Mouse (Mus musculus) embryo, embryonic 11.5 days (tissue): ENCODE data around the gene Glis3.

ENCODE experiments used
- DNase-seq: peaks from one replicate; pipeline ENCODE4 v3.0.0-alpha.2; 2012; ENCODE audit warnings: low read depth, low spot score

Glis3 gene

DNA sequence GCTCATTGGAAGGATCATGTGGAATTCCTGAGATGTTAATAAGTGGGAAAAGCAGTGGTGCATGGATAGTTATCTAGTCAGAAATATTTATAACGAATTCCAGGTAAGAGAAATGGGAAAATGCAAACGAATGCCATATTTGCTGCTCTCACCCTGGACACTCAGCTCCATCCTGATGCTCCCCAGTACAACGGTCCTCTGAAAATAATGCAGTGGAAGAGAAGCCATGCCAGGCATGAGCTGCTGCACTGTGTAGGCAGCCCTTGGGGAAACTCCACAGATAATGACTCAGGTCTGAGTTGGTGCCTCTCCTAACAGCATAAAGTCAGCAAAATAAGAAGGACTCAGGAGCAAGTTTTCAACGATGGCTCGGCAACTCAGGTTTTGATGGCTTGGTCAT is 433.7 kb downstream of the Glis3 start:
- DNase-seq = no peak

DNA sequence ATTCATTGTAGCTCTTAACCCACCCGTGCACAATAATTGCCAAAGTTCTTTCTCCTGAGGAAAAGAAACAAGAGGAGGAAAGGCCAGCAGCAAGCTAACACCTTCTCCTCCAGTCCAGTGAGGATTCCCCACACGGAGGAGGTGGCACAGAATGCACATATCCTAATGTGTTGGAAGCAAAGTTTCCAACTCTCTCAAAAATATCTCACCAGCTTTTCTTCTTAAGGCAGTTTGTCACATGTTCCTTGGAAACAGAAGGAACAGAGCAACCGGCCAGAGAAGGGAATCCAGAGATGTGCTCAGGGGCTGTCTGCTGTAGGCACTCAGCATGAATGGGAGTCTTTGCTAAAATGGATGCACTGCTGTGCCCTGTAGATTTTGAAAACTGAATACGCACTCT is 441.8 kb downstream of the Glis3 start:
- no peak for DNase-seq

DNA sequence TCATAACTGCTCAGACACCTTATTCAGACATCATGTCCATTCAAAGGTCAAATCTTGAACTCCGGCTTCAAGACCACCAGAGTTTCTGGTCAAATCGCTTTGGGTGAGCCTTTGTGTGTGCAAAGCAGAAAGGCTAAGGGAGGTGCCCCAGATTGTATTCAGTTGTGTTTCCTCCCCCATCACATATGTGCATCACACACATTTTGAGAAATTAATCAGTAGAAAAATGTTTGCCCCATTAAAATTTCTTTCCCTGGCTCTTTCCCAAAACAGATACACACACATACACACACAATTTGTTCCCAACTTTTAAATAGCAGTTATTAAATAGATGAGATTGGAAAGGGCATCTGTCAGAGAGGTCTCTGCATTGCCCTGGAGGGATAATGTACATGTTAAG is 442.3 kb downstream of the Glis3 start:
- no peak for DNase-seq

DNA sequence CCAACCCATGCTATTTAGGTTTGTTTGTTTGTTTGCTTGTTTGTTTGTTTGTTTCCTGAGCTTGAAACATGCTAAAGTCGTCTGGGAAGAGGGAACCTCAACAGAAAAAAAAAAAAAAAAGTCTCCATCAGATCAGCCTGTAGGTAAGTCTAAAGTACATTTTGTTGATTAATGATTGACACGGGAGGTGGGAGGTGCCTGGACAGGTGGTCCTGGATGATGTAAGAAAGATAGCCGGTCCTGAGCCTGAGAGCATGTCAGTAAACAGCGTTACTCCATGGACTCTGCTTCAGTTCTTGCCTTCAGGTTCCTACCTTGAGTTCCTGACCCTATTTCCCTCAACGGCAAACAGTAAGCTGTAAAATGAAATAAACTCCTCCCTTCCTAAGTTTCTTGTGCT is 444.3 kb downstream of the Glis3 start:
- DNase-seq = no peak

DNA sequence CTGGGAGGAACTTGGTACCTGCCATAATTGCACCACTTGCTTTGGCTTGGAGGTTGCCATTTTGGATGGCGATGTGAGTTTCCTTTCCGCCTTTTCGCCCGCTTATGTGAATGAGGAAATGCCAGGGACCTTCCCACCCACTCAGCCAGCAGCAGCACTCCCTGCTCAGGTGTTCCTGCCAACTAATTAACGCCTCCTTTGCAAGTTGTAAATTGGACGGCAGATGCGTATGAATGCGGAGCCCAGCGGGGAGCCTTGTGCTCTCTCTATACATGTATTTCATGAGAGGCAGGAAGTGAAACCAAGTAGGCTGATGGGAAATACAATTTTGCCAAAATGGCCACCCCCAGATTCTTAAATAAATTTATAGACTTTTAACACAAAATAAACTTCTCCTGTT is 444.8 kb downstream of the Glis3 start:
- no peak for DNase-seq

DNA sequence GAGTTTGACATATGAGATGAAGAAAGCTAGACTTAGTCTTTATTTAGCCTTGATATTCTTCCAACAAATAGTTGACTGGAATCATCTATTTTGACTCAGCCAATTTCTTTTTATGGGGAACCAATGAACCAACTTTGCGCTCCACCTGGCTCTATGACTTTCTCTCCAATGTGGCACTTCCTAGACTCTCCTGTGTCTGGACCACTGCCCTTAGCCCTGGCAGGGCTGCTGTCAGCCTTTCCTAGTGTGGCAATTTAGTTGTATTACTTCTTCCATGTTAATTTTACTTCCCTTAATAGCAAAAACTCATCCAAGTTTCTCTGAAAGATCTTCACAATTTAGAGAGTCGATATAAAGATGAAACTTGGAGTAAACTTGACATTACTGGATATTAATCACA is 445.2 kb downstream of the Glis3 start:
- DNase-seq = no peak

DNA sequence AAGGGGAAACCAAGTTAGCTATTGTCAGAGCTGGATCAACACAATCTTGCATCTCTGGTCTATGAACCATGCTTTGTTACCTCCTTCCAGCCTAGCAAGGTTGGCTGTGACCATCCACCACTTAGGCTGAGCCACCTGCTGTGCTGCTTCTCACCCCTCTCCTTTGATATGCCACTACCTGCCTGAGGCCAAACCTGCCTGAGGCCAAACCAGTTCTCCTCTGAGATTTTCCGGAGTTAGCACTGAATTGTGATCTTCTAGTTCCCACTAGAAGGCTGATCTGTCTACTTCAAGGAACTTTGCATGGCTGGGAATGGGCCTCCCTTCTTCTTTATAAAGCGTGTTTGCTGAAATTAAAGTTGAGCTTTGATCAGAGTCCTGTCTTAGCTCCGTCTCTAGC is 448.4 kb downstream of the Glis3 start:
- no peak for DNase-seq

DNA sequence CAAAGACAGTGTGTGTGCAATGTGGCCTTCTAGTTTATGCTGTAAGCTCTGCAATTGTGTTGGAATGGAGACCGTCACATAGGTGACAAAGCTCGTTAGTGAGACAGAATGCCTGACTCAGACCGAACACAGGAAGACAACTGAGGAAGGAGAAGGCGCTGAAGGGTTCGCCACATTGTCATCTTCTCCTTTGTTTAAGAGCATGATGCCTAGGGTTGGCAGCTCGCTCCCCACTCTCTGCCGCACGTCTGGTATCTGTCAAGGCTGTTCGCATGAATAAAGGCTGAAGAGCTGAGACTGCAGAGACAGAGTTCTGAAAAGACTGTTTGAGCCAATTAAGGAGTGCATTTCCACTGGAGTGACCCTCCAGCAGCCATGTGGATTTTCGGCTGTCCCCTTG is 452.4 kb downstream of the Glis3 start:
- DNase-seq = no peak

DNA sequence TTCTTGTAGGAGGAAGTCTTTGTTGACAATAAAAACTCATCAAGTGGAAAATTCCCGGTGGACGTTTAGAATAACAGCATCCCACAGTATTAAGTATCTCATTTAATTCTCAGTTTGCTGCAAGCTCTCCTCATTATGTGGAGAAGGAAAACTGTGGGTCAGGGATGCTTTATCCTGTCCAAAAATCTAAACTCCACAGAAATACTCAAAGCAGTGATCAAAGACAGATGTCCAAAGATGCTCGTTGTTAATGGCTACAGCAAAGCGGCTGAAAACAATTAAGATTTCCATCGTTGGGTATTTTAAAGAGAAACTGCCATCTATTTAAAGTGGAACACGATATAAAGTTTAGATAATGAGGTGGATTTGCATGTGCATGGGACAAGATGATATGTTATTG is 454.2 kb downstream of the Glis3 start:
- no peak for DNase-seq

DNA sequence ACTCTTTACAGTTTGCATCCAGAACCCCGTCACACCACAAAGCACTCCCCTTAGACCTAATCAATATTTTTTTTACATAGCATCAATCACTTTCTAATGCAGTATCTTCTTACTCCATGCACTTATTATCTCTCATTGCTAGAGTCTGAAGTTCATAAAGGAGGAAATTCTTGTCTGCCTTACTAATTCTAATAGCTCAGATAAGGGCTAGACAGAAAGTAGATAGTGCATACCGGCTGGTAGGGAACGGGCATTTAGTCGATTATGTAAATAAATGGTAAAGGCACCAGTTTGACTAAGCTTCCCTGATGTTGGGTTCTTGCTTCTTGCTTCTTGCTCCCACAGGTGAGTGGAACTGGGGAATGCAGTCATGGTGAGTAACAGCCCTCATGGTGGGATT is 468.2 kb downstream of the Glis3 start:
- DNase-seq = no peak
